Mouse (Mus musculus): ENCODE data around the gene Ttc25. TPM values are rescaled to one million over a fixed set of nuclear protein-coding genes. Genes with fewer than 3 reads are reported as not detected.

The Ttc25 gene
- 0.19 and 0.40 TPM in 2 replicates for polyA plus RNA-seq (2012; rRNA removed)

GRCm38 (mm10) chr11:100544832-100545745 is at the start of gene Ttc25:
Ttc25 (plus strand) TSS chr11:100545607.

GRCm38 (mm10) chr11:100527458-100528374 is 17.7 kb upstream of the Ttc25 start, which contains the start of gene Acly:
Acly (minus strand) TSS chr11:100528000.

GRCm38 (mm10) chr11:100574708-100575483 is 29.5 kb downstream of the Ttc25 start, which contains the start of gene Cnp:
Cnp (plus strand) TSS chr11:100574904.

GRCm38 (mm10) chr11:100618761-100619484 is 73.5 kb downstream of the Ttc25 start, which contains the start of gene Nkiras2:
Nkiras2 (plus strand) TSS chr11:100619244.

GRCm38 (mm10) chr11:100619982-100620381 is 74.6 kb downstream of the Ttc25 start, which contains the start of gene Dnajc7:
Dnajc7 (minus strand) TSS chr11:100620168.

Other genes starting within 250 kb of the Ttc25 start
- gene Eif1, start 225.7 kb upstream of the Ttc25 start, polyA plus RNA-seq (2012; rRNA removed) = 59.7 and 89.2 TPM in 2 replicates
- gene Gast, start 211.2 kb upstream of the Ttc25 start, polyA plus RNA-seq (2012; rRNA removed) = 1,071 and 1,807 TPM in 2 replicates
- 3.8 and 4.4 TPM in 2 replicates for gene Hap1, start 189.5 kb upstream of the Ttc25 start, polyA plus RNA-seq (2012; rRNA removed)
- gene Jup, start 147.8 kb upstream of the Ttc25 start, polyA plus RNA-seq (2012; rRNA removed) = 512 and 547 TPM in 2 replicates
- gene P3h4, start 130.8 kb upstream of the Ttc25 start, polyA plus RNA-seq (2012; rRNA removed) = 39.0 and 53.0 TPM in 2 replicates
- gene Fkbp10, start 129.9 kb upstream of the Ttc25 start, polyA plus RNA-seq (2012; rRNA removed) = 18.7 and 21.9 TPM in 2 replicates
- gene Nt5c3b, start 103.8 kb upstream of the Ttc25 start, polyA plus RNA-seq (2012; rRNA removed) = 11.5 and 11.8 TPM in 2 replicates
- gene Klhl10, start 103.7 kb upstream of the Ttc25 start, polyA plus RNA-seq (2012; rRNA removed) = 0.03 TPM in 1 of 2 replicates, not detected in the other
- gene Klhl11, start 72.9 kb upstream of the Ttc25 start, polyA plus RNA-seq (2012; rRNA removed) = 0.87 and 1.6 TPM in 2 replicates
- 17.6 and 20.0 TPM in 2 replicates for gene Acly, start 17.6 kb upstream of the Ttc25 start, polyA plus RNA-seq (2012; rRNA removed)
- 9.3 and 11.7 TPM in 2 replicates for gene Cnp, start 29.3 kb downstream of the Ttc25 start, polyA plus RNA-seq (2012; rRNA removed)
- gene Nkiras2, start 73.6 kb downstream of the Ttc25 start, polyA plus RNA-seq (2012; rRNA removed) = 45.0 and 47.0 TPM in 2 replicates
- 3.6 and 5.6 TPM in 2 replicates for gene Dnajc7, start 74.6 kb downstream of the Ttc25 start, polyA plus RNA-seq (2012; rRNA removed)
- gene Zfp385c, start 146.8 kb downstream of the Ttc25 start, polyA plus RNA-seq (2012; rRNA removed) = 2.3 TPM in 2 replicates
- 2.0 and 5.4 TPM in 2 replicates for gene Dhx58, start 158.7 kb downstream of the Ttc25 start, polyA plus RNA-seq (2012; rRNA removed)
- 20.3 and 20.9 TPM in 2 replicates for gene Kat2a, start 166.9 kb downstream of the Ttc25 start, polyA plus RNA-seq (2012; rRNA removed)
- gene Hspb9, start 168.2 kb downstream of the Ttc25 start, polyA plus RNA-seq (2012; rRNA removed) = not detected in 2 replicates
- 128 and 132 TPM in 2 replicates for gene Rab5c, start 192.6 kb downstream of the Ttc25 start, polyA plus RNA-seq (2012; rRNA removed)
- gene Kcnh4, start 214.3 kb downstream of the Ttc25 start, polyA plus RNA-seq (2012; rRNA removed) = not detected in 2 replicates
- gene Hcrt, start 217.3 kb downstream of the Ttc25 start, polyA plus RNA-seq (2012; rRNA removed) = not detected in 2 replicates
- gene Ghdc, start 225.3 kb downstream of the Ttc25 start, polyA plus RNA-seq (2012; rRNA removed) = 5.9 and 6.6 TPM in 2 replicates